Mouse (Mus musculus) stomach, postnatal 0 days (tissue): ENCODE measurements at regions not wholly inside any gene's neighbourhood (a gene's known extent, or its start where the extent isn't known, plus 50 kb on each side); places are given as distances from the start of the nearest gene placed in this dataset.

Experiments
- ATAC-seq: fragments of 200-750 bp; cut with Nextera tagmentation; 2 replicates; pipeline ENCODE4 v1.8.0; 2017; ENCODE audit not compliant: low FRiP score, low TSS enrichment
- DNase-seq: peaks from one replicate; pipeline ENCODE4 v3.0.0-alpha.2; 2016; ENCODE audit warnings: low spot score
- H3K27ac ChIP-seq: fragments of 300-500 bp; sonication (generic); replicated peaks from 2 replicates; pipeline ENCODE4 v1.5.1; 2014; ENCODE audit warnings: mild to moderate bottlenecking, control low read depth
- H3K27me3 ChIP-seq: fragments of 300-500 bp; sonication (generic); 2 replicates; pipeline ENCODE4 v1.6.1; 2014; ENCODE audit warnings: low read length; ENCODE audit not compliant: control insufficient read depth, insufficient read depth
- H3K36me3 ChIP-seq: fragments of 300-500 bp; sonication (generic); 2 replicates; pipeline ENCODE4 v1.6.1; 2014; ENCODE audit warnings: low read length, mixed read lengths; ENCODE audit not compliant: control insufficient read depth, insufficient read depth
- H3K4me1 ChIP-seq: fragments of 300-500 bp; sonication (generic); replicated peaks from 2 replicates; pipeline ENCODE4 v1.6.1; 2014; ENCODE audit warnings: antibody characterized with exemption; ENCODE audit not compliant: control insufficient read depth, insufficient read depth
- H3K4me2 ChIP-seq: fragments of 300-500 bp; sonication (generic); replicated peaks from 2 replicates; pipeline ENCODE4 v1.6.1; 2014; ENCODE audit warnings: low read depth, mild to moderate bottlenecking, control low read depth, moderate library complexity
- H3K4me3 ChIP-seq: fragments of 300-500 bp; sonication (generic); 2 replicates; pipeline ENCODE4 v1.5.1; 2014; ENCODE audit warnings: low read depth, low read length, control low read depth
- H3K9ac ChIP-seq: fragments of 300-500 bp; sonication (generic); 2 replicates; pipeline ENCODE4 v1.6.1; 2014; ENCODE audit warnings: mild to moderate bottlenecking, low read length, control low read depth, mixed read lengths
- H3K9me3 ChIP-seq: fragments of 300-500 bp; sonication (generic); 2 replicates; pipeline ENCODE4 v1.6.1; 2016; ENCODE audit warnings: low read length; ENCODE audit not compliant: control insufficient read depth
- CTCF ChIP-seq: IDR thresholded peaks from 2 replicates; pipeline ENCODE4 v1.5.1; 2016; ENCODE audit warnings: antibody characterized with exemption, low read depth, mild to moderate bottlenecking, moderate library complexity
- EP300 ChIP-seq: optimal IDR thresholded peaks from 2 replicates; pipeline ENCODE3; 2016; ENCODE audit warnings: antibody characterized with exemption
- WGBS: fragments of 180-500 bp; shearing (Covaris S2); extraction: QIAGEN DNeasy Blood & Tissue Kit; methylation state at CpG from one replicate; pipeline ENCODE4 v1.1.7; 2014; 5-methylcytosine and 5-hydroxymethylcytosine counted together

DNA sequence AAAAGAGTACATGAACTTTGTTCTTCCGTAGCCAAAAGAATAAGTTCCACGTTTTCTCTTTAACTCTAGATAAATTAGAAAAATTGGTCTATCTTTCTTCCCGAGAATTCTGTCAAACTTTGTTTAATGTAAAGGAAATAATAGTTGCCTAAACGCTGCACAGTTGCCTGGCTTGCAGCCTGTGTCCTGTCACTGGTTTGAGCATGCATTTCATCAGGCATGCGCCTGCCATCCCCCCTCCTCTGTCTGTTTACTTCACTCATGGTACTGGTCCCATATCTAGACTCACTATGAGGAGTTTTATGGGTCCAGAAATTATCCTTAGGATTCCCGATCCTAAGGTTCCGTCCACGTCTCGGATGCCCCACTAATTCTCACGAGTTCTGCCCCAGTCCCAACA lies 520.5 kb upstream of the Mpdz start:
- Histone ChIP-seq H3K9me3 (no peaks in the 10 kb centered on the region), H3K27me3 (no peaks in the 10 kb centered on the region), H3K9ac (no peak overlapping the region), H3K36me3 (no peaks in the 10 kb centered on the region), H3K27ac (no peak overlapping the region), H3K4me2 (no peak overlapping the region), H3K4me1 (no peaks in the 10 kb centered on the region), H3K4me3 (no peak overlapping the region)
- no peak for ATAC-seq
- TF ChIP-seq EP300: no peak
- 58% methylated on average over 10 of the region's 10 CpGs for WGBS
- DNase-seq: no peak

DNA sequence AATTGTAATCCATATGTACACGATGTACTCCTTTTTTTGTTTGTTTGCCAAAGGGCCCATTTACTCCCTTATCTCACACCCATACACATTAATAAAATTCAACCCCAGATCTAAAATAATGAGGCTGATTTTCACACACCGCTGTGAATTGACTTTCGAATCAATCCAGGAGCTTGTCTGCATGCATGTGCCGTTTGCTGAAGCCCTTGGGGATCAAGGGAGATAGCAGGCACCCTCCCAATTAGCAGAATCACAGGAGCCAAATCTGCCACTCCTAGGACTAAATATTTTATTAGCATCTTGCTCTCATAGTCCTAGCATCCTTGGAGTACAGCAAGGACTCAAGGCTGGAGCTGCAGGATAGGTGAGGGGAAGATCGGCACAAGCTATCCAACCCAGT lies 520.0 kb upstream of the Mpdz start:
- DNase-seq (no peak), ATAC-seq (no peak)
- H3K9ac ChIP-seq: no peak overlapping the region
- H3K36me3 ChIP-seq: no peaks in the 10 kb centered on the region
- TF ChIP-seq EP300: no peak
- no peak for TF ChIP-seq CTCF
- no peak overlapping the region for H3K4me3 ChIP-seq
- H3K27ac ChIP-seq: no peak overlapping the region
- H3K27me3 ChIP-seq: no peaks in the 10 kb centered on the region
- 61% methylated on average over 5 of the region's 5 CpGs for WGBS
- no peaks in the 10 kb centered on the region for H3K9me3 ChIP-seq
- H3K4me2 ChIP-seq: no peak overlapping the region
- H3K4me1 ChIP-seq: no peaks in the 10 kb centered on the region

DNA sequence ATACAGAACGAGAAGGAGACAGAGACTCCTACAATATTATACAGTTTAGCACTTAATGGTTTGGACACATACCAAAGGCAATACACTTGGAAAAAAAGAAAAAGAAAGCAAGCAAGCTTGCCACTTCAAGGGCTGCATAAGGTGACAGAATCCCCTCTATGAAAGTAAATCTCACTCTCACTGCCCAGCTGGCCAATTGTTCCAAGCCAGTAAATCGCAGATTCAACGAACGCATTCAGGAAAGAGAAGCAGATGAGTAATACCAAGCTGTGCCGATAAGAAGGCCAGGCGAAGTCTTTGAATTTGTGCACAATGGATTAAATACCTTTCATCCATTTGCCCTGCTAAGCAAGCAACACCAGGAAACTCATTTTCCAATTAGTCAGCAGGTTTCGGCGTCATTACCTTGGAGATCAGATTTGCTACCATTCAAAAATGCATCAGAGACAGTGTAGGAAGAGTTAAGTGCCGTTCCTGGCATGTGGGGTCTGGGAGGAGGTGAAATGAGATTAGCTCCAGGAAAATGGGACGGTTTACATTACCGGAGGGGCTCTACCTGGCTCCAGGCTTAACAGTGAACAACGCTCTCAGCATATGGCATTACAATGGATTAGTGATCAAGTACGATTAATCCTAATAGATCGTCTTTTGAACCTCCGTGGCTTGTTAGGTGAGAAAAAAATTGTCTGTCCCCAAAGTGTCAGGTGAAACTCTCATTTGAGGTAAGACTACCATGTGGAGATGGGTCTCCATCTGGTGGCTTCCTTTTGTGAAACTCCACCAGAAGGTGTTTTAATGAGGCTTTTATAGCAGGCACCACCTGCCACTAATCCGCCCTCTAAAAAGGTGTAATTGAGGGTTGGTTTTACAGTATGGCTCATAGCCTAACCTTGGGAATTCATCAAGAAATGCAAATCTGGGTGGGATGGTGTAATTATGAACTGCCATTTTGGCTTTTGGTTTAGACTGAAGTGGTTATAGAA lies 518.2 kb upstream of the Mpdz start:
- WGBS: 77% methylated on average over 16 of the region's 16 CpGs
- Histone ChIP-seq H3K4me2 (no peak overlapping the region), H3K27me3 (no peaks in the 10 kb centered on the region), H3K4me1 (no peaks in the 10 kb centered on the region), H3K27ac (no peak overlapping the region), H3K4me3 (no peak overlapping the region), H3K36me3 (no peaks in the 10 kb centered on the region), H3K9ac (no peak overlapping the region), H3K9me3 (no peaks in the 10 kb centered on the region)
- TF ChIP-seq EP300 (no peak), CTCF (no peak)
- no peak for DNase-seq
- no peak for ATAC-seq

DNA sequence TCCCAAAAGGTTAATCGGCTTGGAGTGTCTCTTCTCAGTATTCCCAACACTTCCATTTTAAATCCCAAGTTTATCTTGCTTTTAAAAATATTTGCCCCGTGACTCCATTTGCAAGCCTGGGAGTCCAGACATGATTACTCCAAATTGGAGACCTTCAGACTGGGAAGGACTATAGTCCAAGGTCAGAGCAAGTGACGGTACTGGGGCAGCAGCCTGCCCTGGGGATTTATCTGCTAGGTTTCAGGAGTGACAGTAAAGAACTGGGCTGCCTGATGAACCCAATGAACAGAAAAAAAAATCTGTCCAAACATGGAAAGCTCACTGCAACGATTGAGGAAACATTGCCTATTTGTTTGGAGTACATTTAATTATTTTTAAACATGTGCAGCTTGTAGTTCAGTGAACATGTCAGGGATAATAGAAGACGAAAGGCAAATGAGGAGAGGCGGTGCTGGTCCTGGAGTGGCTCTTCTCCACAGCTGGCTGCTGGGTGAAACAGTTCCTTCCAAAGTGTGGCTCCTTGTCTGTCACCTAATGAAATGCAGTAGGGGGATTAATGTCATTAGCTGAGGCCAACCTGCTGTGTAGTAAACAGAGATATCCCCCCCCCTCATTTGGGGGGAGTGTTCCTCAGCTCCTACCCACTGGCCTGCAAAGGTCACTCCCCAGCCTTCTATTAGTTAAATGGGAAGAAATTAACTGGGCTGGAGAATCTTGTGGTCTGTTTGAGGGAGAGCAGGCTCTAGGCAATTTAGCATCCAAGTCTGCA lies 514.5 kb upstream of the Mpdz start:
- TF ChIP-seq CTCF (no peak), EP300 (no peak)

DNA sequence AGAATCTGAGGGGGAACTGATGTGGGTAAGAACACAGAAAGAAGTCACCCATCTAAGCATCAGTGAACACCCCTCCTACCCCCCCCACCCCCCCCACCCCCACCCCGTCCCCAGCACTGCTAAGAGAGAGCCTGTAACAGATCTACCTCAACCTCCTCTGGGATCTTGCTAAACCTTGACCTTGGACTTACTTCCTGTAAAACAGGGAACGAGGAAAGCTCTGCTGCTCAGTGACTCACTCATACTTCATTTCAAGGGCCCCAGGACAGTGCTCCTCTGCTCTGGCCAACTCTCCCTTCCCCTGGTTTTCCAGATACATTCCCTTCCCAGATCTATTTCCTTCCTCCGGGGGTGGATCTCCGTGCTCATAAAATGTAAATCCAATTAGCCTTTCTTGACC lies 510.4 kb upstream of the Mpdz start:
- H3K9ac ChIP-seq: no peak overlapping the region
- 53% methylated on average over 4 of the region's 4 CpGs for WGBS
- no peak overlapping the region for H3K4me2 ChIP-seq
- H3K36me3 ChIP-seq: no peaks in the 10 kb centered on the region
- H3K9me3 ChIP-seq: no peaks in the 10 kb centered on the region
- H3K4me3 ChIP-seq: no peak overlapping the region
- no peaks in the 10 kb centered on the region for H3K27me3 ChIP-seq
- DNase-seq (no peak), ATAC-seq (no peak)
- H3K4me1 ChIP-seq: no peaks in the 10 kb centered on the region
- H3K27ac ChIP-seq: no peak overlapping the region
- TF ChIP-seq CTCF: no peak
- no peak for TF ChIP-seq EP300

More for the DNA sequence above, 514.5 kb upstream of the Mpdz start:
- Histone ChIP-seq H3K4me1 (no peaks in the 10 kb centered on the region), H3K4me3 (no peak overlapping the region), H3K36me3 (no peaks in the 10 kb centered on the region), H3K4me2 (no peak overlapping the region), H3K9ac (no peak overlapping the region), H3K27me3 (no peaks in the 10 kb centered on the region), H3K27ac (no peak overlapping the region), H3K9me3 (no peaks in the 10 kb centered on the region)
- no peak for DNase-seq
- WGBS: 47% methylated on average over 6 of the region's 6 CpGs
- no peak for ATAC-seq

DNA sequence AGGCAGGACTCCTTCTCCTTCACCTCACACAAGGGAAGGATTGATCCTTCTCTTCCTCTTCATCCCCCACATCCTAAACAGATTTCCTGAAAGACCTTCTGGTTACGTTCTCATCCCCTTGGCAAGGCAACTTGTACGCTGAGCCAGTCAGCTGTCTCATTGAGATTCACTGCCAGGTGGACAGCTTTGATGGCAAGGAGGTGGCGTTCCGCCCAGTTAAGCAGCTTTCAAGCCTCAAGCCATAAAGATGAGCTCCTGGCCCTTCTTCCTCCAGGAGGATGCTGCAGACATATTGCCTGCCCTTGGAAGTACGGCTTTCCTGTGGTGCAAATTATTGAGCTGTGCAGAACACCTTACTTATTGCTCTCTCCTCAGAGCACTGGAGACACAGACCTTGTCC lies 494.8 kb upstream of the Mpdz start:
- Histone ChIP-seq H3K9ac (no peak overlapping the region), H3K9me3 (no peaks in the 10 kb centered on the region), H3K4me2 (no peak overlapping the region), H3K27ac (no peak overlapping the region), H3K36me3 (no peaks in the 10 kb centered on the region), H3K27me3 (no peaks in the 10 kb centered on the region), H3K4me1 (no peaks in the 10 kb centered on the region), H3K4me3 (no peak overlapping the region)
- no peak for ATAC-seq
- TF ChIP-seq CTCF (no peak), EP300 (no peak)
- WGBS: 76% methylated on average over 5 of the region's 5 CpGs
- DNase-seq: no peak
